Mouse (Mus musculus): ENCODE results near the gene Cntfr. TPM values are rescaled to one million over a fixed set of nuclear protein-coding genes. Genes with fewer than 3 reads are reported as not detected.
A peak's percentile ranks its signal among the peaks of the same experiment; 100 is the strongest.

The Cntfr gene
- 10 to 100 TPM; 40.8 to 41.9 TPM for total RNA-seq (2021)
- long read RNA-seq, experiment 1, partial matches to known transcripts = 0 of 1 reads
- long read RNA-seq, experiment 1, other reads (novel, unspliced or antisense) = 0 of 1 reads
- long read RNA-seq, experiment 2, partial matches to known transcripts = 0 of 1 reads
- long read RNA-seq, experiment 2, other reads (novel, unspliced or antisense) = 0 of 1 reads

DNA sequence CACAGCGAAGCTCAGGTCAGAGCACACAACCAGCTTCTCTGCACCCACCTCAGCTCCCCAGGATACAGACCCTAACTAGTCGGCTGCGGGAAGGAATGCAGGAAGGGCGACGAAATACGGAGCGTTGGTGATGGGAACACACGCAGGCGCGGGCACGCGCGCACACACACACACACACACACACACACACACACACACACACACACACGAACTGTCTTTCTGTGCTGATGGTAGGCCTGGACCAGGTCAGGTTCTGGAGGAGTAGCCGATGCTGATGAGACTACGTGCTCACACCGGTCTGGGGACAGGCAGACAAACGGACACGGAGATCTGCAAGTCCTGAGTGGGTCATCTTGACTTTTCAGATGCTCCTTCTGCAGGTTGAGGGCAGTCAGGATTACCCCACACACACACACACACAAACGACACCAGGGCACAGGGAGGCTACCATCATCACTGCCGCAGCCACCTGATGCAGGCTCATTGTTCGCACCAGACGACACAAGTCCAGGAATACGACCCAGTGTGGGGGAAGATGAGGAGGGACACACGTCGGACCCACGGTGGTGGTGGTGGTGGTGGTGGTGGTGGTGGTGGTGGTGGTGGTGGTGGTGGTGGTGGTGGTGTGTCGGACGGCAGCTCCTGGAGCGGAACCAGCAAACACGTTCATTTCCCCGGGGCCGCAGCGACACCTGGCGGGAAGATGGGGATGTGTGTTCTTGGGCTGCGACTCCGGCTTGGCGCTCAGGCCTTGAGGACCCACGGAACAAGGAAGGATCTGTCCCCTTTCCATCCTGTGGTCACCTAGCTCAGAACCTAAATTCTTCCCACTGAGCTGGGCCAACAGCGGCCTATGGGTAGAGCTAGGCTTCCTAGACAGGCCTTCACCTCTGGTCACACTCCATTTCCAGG is at the start of gene Cntfr:
TSS of gene Cntfr (minus strand) at position 160 of the 912 bp plus-strand sequence.
- DNase-seq (ENCODE audit: low spot score in 2 of 2) = peak; percentile 76 to 81

DNA sequence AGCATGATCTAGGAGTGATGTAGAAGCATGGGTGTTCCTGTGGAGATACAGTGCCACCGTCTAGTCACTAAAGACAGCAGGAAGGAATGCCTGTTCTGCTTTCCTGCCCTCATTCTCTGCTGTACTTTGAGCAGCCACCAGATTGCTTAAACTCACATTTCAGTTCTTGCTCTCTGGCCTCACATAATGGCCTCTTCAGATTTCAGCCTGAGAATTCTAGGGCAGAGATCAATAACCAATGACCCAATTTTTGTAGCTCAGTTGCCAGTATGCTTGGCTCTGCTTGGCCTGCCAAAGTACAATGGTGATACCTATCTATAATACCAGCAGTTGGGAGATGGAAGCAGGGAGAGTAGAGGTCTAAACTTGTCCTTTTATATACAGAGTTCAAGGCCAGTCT is 48.1 kb upstream of the Cntfr start:
- no peak for DNase-seq (ENCODE audit: low spot score in 2 of 2)

DNA sequence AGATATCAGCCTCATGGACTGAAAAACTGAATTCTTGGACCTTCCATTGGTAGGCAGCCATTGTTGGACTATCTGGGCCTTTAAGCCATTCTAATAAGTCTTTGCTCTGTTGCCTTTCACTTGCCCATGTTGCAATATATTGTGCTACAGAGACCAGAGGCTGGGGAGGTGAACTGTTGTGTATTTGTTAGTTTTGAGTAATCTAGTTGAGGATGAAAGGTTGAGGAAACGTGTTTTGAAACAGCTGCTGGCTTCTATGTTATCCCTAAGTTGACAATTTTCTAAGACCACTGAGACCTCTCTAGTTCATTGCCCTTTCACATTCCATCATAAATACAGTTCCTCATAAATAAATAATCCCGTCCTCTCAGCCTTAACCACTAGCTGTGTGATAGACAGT is 47.2 kb upstream of the Cntfr start:
- no peak for DNase-seq (ENCODE audit: low spot score in 2 of 2)

DNA sequence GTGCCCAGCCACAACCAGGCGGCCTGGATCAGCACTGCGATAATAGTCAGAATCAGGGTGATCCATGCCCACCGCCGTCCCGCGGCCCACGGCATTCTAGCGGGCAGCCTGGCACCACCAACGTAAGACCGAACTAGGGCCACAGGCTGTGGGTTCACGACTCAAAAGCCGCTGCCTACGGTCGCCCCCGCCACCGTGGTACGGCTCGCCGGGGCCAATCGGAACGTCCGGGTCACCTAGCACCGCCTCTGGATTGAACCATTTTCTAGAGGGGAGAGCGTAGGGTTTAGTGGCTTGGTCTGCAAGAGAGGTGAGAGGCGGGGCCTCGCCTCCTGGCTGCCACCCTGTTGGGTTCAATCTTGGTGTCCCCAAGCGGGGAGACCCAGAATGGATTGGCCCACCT is 44.3 kb upstream of the Cntfr start:
- DNase-seq (ENCODE audit: low spot score in 2 of 2) = peak; percentile 77 to 88

DNA sequence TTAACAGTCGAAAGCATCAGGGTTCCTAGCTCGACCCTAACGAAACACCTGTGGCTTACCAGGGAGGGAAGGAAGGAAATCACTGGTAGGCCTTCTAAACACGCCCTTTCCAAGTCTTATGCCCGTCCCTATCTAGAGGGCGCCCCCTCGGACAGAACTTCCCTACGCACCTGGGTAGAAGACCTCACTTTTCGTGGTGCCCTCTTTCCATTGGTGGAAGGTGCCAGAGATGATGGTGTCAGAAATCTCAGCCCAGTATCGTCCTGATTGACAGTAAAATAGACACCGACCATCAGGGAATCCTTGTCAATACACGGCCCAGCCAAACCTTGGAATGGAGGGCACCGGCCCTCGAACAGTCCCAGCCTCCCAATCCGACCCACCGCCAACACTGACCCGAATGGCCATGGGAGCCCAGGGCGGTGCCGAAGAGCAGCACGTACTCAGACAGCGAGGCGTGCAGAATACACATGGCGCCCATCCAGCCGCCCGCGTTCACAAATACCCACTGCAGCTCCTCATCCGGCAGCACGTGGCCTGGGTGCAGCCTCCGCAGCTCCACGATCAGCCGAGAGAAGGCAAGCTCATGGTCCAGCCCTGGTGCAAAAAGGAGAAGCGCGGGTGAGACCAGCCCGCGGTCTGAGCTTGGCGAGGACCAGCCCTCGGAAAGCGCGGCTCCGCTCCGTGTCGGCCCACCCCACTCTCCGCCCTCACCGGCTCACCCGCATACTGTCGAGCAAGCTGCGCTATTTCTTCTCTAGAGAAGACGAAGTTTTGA is 43.7 kb upstream of the Cntfr start:
- DNase-seq (ENCODE audit: low spot score in 2 of 2) = peak in 1 of 2 experiments; percentile 43

DNA sequence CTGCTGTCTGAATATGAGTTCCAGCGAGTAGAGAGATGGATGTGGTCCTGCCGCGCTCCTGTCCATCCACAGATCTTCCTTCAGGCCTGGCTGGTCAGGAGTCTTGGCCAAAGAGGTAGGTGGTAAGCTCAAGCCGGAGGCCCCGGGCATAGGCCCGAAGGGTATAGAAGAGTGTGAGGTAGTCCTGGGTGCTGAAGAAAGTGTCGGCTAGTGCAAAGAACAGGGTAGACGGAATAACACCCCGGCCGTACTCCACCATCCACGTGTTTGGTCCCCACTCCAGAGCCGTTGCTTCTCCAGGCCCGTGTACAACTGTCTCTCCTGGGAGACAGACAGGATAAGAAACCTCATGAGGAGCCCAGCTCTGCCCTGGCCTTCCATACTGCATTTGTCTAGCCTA is 42.4 kb upstream of the Cntfr start:
- DNase-seq (ENCODE audit: low spot score in 2 of 2) = no peak

DNA sequence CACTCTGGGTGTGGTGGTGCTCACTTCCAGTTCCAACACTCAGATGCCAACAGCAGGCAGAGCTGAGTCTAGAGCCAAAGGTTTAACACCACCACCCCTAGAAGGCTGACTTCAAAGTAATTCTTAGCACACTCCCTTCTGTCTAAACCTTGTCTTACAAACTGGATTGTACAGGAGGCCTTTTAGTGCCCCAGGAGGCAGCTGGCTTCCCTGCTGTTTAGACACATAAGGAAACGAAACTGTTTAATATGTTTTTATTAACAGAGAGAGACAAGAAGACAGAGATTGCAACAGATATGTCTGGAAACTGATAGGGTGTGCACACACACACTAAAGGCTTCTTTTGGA is 41.3 kb upstream of the Cntfr start:
- no peak for DNase-seq (ENCODE audit: low spot score in 2 of 2)

DNA sequence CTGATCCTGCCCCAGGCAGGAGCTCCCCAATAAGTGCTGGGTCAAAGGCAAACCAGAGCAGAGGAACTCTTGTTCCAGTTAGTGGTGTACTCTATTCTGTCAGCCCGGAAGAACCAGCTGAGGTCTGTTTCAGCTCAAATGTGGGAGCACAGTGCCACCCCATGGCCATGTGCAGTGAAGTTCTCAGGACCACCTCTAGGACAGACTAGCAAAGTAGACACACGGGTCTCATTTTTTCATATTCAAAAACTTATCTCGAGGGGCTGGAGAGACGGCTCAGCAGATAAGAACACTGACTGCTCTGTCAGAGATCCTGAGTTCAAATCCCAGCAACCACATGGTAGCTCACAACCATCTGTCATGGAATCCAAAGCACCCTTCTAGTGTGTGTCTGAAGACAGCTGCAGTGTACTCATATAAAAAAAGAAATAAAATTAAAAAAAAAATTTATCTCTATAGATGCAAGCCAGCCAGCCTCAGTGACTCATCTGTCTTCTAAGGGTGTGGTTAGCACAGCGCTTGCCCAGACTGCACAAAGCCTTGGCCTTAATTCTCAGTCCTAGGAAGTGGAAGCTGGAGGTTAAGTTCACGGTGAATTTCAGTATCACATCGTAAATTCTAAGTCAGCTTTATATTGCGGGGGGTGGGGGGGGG is 40.8 kb upstream of the Cntfr start:
- DNase-seq (ENCODE audit: low spot score in 2 of 2) = peak in 1 of 2 experiments; percentile 70

DNA sequence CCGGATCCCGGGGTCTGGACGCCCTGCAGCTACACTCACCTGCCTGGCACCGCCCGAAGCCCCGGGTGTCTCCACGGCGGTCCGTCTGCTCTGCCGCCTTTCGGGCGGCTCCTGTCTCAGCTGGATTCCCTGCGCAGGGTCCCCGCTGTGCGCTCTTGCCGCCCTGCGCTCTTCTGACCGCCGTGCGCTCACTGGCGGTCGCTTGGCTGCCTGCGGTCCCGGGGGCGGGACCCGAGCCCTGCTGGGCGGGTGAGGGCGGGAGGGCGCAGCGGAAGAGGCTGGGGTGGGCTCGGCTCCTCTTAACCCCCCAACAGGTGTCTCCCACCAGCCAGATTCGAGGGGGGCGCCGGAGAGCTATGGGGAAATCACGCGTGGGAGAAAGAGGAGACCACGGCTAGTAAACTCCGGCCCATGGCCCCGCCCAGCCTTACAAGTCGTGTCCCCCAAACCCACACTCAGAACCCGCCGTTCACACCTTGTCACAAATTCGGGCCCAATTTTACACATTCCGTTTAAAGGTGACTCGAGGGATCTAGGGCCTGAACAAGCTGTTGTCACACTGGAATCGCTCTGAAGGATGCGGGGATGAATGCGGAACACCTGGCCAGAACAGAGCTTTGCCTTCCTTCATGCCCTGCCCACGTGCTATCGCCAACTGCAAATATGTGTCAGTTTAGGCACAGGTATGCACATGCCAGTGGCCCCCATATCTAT is 34.3 kb upstream of the Cntfr start, which contains the start of gene Arid3c:
TSS of gene Arid3c (minus strand) at position 91 of the 714 bp plus-strand sequence.
- DNase-seq (ENCODE audit: low spot score in 2 of 2) = no peak

DNA sequence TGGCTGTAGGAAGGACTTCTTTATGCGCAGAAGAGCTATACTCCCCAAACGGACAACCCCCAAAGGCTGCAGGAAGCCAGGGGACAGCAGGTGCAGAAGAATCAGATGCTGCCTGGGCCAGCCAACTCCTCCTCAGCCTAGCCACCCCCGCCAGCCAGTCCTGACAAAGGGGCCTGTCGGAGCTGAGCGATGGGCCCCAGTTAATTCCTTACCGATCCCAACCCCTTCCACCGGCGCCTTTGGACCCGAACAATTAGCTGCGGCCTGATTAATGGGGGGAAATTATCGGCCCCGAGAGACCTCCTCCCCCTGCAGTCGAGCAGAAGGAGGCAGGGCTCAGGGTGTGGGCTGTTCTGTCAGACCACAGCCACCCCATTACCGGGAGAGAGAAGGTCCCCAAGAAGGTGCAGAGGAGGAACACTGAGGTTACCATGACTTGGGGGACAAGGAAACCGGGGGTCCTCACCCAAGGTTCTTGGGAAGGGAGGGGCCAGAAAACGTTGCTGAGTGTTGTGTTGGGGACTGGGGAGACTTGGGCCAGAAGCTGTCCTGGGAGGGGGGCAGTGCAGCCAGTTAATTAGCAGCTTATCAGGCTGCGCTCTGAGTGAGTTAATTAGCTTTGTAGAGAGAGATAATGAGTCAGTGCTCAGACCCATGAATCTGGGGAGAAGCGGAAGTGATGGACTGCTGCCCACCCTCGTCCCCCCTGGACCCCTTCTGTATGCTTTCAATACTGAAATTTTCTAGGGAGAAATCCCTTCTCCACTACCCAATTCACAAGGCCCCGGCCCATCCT is 30.1 kb upstream of the Cntfr start:
- DNase-seq (ENCODE audit: low spot score in 2 of 2) = no peak

DNA sequence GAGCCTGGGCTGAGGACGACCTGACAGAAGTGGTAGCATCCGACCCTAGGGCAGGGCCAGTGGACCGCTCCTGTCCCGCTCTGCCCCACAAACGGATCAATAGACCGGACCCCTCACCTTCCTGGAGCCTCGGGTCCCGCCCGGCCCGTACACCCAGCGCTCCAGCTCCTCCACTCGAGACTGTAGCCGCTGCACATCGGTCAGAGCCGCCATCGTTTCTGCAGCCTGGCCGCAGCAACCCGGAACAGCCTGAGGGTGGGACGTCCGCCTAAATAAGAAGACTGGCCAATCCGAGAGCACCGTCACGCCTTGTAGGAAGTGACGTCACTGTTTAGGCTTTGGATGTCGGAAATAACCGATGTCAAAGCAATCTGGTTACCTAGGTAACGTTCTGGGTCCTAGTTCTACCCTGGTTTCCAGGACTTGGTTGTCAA is 26.0 kb upstream of the Cntfr start, which contains the start of gene Dctn3:
TSS of gene Dctn3 (minus strand) at position 253 of the 434 bp plus-strand sequence.
- peak; percentile 64 to 80 for DNase-seq (ENCODE audit: low spot score in 2 of 2)

DNA sequence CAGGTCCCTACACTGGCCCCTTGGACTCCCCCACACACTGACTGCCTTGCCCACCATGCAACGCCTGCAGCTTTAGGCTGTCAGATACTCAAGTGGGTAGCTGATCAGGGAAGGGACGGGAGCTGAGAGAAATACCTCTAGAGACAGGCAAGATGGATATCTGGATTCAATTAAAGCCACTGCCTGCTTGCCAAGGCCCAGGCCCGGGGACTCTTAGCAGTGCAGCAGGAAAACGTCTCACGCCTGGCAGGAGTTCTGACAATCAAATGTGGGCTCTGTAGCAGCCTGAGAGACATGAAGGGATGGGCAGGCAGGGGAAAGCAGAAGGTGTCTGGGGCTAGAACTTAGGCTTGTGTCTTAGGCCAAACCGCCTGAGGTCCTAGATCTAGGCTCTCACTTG is 19.9 kb upstream of the Cntfr start:
- DNase-seq (ENCODE audit: low spot score in 2 of 2) = no peak

DNA sequence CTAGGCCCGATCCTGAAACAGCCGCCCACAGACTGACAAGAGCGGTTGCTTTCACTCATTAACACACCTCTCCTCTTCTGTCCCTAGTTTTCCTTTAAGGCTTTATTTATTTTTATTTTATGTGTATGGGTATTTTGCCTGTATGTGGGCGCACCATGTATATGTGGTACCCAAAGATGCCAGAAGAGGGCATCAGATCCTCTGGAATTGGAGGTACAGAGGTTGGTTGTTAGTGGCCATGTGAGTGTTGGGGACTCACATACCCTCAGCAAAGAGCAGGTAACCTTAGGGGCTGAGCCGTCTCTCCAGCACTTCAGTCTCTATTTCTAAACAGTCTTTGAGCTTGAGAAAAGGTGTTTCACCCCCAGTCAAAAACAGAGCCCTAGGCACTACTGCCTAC is 18.7 kb upstream of the Cntfr start:
- DNase-seq (ENCODE audit: low spot score in 2 of 2) = no peak

DNA sequence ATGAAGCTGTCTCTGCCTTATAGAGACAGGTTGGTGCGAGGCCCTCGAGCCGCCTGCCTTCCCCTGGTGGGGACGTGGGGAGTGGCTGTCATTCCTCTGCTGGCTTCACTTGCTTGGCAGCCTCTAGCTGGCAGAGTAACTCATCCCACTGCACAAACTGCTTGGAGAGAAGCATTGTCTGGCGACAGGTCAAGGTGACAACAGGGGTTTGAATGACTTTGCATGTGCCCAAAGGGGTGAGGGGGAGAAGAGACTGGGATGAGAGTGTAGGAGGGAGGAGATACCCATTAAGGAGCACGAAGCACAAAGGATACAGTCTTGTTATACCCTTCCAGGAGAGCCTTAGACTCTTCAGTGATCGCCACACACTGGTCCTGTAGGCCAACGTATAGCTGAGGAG is 18.2 kb upstream of the Cntfr start:
- DNase-seq (ENCODE audit: low spot score in 2 of 2) = no peak

DNA sequence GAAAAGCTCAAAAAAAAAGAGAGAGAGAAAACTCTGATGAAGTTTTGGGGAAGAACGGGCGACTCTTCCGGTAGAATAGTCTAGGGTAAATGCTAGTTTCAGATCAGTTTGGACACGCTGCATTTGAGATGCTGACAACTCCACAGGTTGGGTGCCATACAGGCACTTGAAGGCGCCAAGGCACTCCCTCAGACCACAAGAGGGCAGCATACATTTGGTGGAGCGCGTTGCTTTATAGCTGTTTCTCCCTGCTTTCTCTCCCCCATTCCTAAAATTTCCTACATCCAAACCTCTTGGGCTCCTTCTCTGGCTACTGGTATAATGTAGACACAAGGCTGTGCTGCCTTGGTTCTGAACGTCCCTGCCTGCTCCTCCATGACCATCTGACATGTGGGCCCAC is 17.4 kb upstream of the Cntfr start:
- peak in 1 of 2 experiments; percentile 60 for DNase-seq (ENCODE audit: low spot score in 2 of 2)

DNA sequence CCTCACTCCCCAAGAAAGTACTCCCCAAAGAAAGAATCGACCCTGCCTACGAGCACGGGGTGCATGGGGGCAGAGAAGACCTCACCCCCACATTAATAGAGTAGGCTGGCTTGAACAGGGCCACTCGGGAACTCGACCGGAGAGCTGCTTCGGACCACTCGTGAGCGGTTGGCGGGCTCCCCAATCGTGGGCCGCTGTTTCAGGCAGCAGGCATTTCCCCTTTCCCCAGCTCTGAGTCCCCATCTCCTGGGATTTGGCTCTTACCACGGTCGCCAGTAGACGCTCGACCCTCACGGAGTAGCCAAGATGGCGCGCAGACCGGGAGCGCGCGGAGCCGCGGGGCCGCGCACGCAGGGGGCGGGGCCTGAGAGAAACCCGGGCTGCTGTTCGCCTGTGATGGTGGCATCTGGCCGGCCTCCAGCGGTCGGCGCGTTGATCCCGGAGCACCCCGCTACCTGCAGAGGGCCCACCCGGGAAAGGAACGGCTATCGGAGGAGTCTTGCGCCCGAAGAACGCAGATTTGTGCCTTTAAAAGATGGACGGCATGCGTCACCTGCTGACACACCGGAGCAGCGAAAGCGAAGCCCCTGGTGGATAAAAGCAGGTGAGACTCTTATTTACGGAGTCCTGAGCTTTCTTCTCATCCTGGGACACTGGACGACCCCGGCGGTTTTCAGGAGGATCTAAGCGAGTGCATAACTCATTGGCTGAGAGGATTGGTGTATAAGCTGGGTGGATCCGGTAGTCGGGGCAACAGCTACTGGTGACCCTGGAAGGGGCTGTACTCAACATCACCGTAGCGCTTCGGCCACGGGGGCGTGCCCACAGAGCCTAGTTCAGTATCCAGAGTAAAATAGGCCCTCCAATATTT is 16.5 kb upstream of the Cntfr start, which contains the start of gene Rpp25l:
TSS of gene Rpp25l (minus strand) at position 338 of the 871 bp plus-strand sequence.
- peak; percentile 78 to 82 for DNase-seq (ENCODE audit: low spot score in 2 of 2)

DNA sequence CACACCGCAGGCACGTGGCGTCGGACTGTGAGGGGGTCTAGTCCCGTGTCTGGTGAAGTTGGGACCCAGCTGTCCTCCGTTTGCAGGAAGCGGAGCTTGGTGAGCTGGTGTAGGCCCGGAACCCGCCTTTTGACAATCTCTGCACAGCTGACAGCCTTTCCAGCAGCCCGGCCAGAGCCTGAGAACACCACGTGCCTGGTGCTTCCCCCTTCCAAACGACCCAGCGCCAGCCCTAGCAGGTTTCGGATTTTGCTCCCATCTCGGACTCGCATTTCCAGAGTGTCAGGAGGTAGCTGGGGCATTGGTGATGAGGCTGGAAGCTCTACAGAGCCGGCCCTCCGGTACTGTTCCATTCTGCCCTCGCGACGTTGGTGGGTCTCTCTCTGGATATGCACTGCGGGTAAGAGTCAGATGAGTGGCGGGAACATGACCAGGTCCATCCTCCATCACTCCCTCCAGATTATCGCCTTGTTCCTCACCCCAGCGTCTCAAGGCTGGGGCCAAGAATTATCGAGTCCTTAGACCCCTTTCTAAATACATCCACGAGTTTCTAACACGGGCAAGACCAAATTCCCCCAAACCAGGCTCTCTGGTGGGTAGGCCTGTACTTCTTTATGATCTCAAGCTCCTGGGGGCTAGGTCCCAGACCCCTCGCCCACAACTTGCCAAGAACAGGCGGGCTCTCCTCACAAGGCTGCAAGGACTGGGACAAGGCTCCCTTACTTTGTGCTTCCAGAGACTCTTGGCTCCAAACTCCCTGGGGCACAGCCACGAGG is 15.7 kb upstream of the Cntfr start:
- peak in 1 of 2 experiments; percentile 40 for DNase-seq (ENCODE audit: low spot score in 2 of 2)
